Mouse (Mus musculus) c-Kit-positive CD71-positive TER-119-negative erythroid progenitor cells, embryonic 14.5 days (primary cell): Measurements from ENCODE around the gene Fastkd5.
"Not testable (repeated sequence)": the region's sequence is repeated elsewhere in the genome, so short reads cannot be mapped to it uniquely, and the experiment has no call there.

ENCODE experiments used
- DNase-seq: peaks from one replicate; pipeline ENCODE4 v3.0.0-alpha.2; 2013; ENCODE audit warnings: low read depth

Fastkd5 gene

DNA sequence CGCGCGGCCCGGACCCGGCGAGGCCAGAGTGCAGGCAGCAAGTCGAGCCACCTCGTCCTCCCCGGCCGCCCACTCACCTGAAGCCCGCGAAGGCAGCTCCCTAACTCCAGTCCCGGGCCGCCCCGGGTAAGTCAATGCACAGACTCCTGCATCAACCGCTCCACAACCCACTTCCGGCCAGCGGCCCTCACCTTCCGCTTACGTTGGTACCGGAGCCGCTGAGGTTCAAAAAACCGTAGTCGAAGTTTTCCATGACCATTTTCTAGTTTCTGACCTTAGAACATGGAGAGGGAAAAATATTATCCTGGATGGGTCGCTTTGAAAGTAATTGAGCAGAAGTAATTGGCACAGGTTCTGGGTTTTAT lies at the start of gene Fastkd5, which contains the start of gene Ubox5:
Gene Fastkd5, minus strand, starts transcription at position 189 of the 365 bp plus-strand sequence.
Gene Ubox5, minus strand, starts transcription at position 200 of the 365 bp plus-strand sequence.
- peak; percentile 86 for DNase-seq

DNA sequence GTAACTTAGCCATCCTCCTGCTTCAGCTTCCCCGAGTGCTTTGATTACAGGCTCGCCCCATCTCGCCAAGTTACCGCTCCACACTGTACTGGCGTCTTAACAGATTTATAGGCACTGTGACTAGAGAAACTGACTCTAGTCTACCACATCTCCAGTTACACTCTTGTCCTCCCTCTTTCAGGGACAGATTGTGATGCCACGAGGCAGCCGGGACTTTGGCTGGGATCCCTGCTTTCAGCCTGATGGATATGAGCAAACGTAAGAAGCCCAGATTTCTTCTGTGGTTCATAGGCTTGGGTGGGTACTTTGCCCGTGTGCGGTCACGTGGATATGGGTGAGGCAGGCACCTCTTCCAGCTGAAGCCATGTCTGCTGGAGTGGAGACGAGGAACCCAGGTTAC lies 49.3 kb upstream of the Fastkd5 start:
- DNase-seq, result no peak

DNA sequence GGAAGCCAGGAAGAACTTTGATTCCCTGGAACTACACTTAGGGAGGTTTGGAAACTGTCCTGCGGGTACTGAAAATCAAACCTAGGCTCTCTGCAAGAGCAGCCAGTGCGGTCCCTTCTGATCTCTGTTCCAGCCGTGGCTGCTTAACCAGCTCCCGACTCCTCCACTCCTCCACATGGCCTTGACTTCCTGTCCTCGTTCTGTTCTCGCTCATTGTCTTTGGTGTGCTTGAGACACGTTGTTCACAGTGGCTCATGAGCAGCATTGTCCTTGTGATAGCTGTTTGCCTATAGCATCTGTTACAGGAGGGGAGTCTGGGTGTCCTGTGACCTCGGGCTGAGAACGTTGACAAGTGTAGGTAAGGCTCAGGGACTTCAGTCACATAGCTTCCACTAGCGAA lies 47.4 kb upstream of the Fastkd5 start:
- DNase-seq, result no peak

DNA sequence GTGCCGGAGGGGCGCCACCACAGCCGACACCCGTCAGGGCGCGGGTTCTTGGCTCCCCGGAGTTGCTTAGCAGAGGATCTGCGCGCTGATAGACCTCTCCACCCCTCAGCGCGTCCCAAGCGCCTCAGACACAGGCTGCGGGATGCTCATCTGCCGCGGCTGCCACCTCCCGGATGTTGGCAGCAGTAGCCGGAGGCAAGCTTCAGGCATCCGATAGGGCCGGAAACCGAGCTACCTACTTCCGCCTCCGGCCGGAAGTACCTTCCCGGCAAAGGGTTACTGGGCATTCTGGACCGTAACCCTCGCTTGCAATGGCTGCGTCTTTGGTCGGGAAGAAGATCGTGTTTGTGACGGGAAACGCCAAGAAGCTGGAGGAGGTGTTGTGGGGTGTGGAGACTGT lies 37.7 kb upstream of the Fastkd5 start, which contains the start of gene Itpa:
Gene Itpa, plus strand, starts transcription at position 52 of the 400 bp plus-strand sequence.
- peak; percentile 80 for DNase-seq

DNA sequence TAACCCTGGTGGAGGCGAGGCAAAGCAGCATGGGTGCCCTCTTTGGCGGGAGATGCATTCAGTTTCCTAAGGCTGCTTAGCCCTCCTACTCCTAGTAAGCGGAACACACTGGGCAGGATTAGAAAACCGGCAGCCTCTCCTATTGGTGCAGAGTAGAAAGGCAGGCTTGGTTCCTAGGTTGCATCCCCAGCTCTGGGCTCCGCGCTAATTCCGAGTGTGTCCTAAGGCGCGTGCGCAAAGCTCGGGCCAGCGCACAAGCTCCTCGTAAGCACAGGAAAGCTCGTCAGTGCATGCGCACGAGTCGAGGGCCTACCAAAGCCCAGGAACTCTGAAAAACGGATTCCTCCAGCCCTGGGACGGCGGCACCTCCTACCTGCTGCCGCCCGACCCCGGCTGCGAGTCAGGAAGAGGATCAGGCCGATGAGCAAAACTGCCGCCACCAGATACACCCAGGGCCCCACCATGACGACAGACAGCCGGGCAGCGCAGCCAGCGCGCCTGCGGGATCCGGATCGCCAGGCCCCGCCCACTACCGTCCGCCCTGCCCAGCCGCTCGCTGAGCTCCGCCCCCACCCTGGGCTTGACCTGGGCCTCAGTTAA lies 34.4 kb upstream of the Fastkd5 start, which contains the start of gene Ddrgk1:
Gene Ddrgk1, minus strand, starts transcription at position 558 of the 600 bp plus-strand sequence.
- DNase-seq, result peak; percentile 91

DNA sequence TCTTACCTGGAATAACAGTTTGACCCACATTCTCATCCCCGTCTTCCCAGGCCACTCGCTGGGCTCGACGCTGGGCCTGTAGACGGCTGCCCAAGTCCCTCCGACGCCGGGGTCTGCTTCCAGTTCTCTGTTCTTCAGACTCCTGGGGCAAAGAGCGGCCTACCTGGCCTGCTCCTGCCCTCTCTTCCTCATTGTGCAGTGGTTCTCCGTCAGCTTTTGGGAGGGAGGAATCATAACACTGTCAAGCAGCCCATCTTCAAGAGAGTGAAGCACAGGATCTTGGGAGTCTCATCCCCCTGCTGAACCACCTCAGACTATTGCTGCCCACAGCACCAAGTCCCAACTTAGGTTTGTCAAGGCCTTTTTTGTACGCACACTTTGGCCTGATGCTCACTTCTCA lies 33.5 kb upstream of the Fastkd5 start:
- no peak for DNase-seq

DNA sequence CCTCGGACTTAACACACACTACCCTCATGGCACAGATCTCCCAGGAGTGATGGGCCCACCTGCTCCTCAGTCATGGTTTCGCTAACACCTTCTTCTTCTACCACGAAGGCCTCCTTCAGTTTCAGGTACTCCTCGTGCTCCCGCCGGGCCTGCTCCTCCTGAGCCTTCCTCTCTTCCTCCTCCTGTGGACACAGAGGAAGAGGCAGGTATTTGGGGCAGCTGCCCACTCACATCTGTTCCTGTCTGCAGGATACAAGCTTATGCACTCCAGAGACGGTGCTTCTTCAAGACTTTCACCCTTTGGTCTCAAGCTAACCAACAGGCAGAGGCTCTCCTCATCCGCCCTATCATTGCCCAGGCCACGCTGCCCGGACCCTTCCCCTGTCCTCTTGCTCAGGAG lies 28.7 kb upstream of the Fastkd5 start:
- DNase-seq, result no peak

DNA sequence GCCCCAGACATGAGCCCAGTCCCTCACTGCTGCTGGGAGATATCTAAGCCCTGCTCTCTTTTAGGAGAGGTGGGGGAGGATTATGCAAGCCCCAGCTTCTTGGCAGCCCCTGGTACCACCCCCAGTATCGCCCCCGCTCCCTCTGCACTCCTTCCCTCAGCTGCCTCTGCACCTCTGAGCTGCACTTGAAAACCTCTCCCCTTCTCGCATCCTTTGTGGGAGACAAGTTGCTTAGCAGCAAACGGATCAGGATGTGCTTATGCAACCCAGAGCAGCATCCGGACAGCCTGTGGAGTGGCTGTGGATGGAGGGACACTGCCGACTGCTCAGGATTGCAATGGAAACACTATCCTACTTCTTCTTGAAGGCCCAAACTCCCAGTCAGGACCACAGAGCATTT lies 27.7 kb upstream of the Fastkd5 start:
- DNase-seq, result no peak

DNA sequence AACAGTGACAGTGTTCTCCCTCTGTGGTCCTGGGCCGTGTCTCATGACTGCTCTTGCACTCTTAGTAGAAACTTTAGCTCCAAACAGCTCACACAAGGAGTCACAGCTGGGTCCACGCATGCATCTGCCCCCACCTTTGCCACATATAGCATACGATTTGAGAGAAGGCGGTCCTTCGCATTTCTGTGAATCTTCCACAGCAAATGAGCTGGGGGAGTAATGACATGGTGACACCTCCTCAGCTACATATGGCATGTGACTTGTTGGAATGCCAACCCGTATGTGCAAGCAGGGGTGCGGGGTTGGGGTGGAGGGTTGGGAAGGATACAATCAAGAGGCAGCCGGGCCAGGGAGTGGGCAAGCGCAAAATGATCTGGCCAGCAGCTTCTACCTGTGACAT lies 26.7 kb upstream of the Fastkd5 start:
- DNase-seq, result no peak

DNA sequence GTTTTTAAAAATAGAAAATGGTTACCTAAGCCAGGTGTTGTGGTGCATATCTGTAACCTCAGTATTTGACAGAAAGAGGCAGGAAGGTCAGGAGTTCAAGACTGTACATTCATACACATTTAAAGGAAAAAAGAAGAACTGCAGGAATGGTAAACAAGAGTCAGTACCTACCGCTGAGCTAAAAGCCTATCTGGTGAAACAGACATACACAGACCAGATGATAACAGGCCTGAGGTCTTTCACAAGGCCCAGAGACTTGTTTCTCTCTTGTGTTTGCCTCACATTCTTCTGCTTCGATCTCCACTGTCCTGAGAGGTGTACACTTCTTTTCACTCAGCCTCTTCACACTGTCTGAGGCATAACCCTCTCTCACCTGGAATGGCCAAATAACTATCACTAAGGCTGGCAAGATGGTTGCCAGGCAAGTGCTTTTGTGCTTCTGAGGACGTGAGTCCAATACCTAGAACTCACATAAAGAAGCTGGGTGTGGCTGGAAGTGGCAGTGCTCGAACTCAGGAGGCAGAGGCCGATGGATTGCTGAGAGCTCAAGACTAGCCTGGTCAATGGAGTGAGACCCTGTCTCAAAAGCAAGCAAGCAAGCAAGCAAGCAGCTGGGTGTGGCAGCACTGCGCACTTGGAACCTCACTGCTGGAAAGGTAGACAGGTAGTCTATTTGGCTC lies 26.0 kb upstream of the Fastkd5 start:
- peak; percentile 58 for DNase-seq

DNA sequence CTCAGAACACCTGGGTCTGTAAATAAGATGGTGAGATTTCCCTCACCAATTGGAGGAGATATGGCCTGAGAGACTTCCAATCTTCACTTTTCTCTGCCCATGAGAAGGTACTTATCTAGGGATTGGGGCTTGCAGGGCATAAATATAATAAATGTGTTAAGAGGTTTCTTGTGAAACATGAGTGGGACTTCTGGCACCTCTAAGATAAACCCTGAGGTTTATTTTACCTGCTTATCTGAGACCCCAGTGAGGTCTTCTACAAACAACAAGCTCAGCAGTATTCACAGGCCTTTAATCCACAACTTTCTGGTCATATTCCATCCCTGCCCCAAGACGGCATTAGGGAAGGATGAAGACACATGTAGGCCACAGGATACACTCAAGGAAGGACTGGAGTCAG lies 23.9 kb upstream of the Fastkd5 start:
- no peak for DNase-seq

DNA sequence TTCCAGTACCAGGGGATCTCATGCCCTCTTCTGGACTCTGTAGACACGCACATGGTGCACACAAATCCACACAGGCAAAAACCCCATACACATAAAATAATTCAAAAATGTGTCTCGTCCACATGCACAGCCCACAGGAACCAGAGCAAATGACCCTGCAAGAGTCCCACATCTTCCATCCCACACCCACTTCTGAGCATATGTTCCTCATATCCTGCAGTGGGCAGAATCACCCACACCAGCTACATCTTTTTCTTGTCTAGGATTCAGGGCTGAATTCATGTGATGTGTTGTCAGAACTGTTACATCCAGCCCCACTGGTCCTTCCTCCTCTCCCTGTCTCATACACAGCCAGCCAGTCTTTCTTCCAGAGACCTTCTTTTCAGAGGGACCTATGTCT lies 23.5 kb upstream of the Fastkd5 start:
- no peak for DNase-seq

DNA sequence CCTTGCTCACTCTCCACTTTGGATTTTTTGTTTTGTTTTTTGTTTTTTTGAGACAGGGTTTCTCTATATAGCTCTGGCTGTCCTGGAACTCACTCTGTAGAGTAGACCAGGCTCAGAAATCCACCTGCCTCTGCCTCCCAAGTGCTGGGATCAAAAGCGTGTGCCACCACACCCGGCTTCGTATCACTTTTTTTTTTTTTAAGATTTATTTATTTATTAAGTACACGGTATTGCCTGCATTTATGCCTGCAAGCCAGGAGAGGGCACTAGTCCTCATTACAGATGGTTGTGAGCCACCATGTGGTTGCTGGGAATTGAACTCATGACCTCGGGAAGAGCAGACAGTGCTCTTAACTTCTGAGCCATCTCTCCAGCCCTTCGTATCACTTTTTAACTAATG lies 19.2 kb upstream of the Fastkd5 start:
- DNase-seq, result not testable (repeated sequence)

DNA sequence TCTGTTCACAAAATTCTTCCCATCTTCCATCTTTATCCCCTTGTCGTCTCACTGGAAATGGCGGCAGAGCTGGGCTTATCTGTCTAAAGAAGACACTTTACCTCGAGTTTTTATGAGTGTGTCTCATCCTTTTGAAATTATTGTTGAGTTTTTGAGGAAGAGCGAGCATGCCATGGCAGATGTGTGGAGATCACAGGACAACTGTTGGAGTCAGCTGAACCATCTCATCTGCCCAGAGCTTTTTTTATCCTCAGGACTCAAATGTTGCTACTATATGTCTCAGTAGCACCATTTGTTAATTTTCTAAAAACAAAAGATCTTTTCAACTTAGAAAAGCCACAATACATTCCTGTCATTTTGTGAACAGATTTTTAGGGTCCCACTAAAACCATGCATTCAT lies 15.4 kb upstream of the Fastkd5 start:
- DNase-seq, result no peak

DNA sequence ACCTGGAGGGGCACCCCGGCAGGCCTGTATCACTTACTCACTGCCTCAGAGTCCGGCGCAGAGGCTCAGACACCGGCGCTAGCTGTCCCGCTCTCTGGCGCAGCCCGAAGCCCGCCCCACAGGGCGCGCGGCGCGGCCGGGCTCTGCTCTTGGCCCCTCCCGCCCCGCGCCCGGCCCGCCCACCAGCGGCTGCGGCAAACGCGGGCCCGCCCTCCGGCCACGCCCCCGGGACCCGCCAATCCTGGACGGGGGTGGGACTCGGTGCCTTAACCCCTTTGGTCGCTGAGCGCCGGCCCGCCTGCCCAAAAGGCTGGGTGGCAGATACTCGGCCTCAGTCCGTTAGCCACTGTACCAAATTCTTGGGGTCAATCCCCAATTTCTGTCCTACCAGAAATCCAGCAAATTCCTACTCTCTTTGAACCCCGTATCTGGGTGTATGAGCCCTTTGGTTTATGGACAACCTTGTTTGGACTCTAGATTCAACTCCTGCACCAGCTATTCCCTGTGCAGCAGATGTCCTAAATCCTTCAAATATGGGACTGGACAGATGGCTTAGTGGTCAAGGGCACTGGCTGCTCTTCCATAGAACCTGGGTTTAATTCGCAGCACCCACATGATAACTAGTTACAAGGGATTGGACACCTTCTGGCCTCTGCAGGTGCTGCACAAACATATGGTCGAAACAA lies 13.0 kb upstream of the Fastkd5 start, which contains the start of gene Lzts3:
Gene Lzts3, minus strand, starts transcription at position 120 of the 686 bp plus-strand sequence.
- peak; percentile 81 for DNase-seq

DNA sequence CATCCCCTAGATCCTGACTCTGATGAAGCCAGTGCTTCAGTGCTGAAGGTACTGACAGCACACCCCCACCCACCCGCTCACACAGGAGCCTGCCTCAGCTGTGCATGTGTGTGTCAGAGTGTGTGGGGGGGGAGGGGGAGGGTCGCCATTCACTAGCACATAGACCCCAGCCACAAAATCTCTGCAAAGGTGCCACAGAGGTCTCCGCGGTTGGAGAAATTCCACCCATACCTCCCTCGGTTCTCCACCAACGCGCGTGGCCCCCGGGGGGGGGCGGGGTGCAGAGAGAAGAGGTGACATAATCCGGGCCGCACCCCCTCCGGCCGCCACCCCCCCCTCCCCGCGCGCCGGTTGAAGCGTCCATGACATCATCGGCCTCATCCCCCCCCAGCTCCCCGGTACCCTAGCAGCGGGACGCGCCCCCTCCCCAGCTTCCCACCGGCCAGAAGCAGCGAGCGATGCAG lies 12.4 kb upstream of the Fastkd5 start:
- DNase-seq, result no peak

DNA sequence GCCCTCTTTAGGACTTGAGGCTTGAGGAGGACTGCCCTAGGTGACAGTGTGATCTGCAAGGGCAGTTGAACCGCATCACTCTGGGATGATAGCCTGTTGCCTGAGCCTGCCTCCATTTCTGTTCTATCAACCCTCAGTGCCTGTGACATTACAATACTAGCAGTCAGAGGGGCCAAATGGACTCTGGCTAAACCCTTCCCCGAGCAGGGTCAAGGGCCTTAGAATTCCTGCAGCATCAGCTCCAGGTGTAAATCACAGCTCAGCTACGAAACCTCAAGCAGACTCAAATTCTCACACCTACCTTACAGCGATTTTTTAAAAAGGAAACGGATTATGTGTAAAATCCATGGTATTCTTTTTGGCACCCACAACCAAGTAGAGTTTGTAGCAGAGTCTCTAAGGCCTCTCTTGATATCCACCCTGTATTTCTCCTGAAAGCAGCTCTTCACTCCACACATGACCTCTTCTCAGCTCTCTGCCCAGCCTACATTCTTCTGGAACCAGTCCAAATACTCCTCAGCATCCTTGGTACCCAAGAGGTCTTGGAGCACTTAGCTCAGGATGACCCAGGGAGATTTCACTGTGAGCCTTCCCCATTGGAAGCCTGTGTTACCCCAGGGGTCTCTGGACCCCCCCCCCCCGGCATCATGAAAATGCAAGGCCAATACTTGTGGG lies 11.7 kb upstream of the Fastkd5 start:
- no peak for DNase-seq

DNA sequence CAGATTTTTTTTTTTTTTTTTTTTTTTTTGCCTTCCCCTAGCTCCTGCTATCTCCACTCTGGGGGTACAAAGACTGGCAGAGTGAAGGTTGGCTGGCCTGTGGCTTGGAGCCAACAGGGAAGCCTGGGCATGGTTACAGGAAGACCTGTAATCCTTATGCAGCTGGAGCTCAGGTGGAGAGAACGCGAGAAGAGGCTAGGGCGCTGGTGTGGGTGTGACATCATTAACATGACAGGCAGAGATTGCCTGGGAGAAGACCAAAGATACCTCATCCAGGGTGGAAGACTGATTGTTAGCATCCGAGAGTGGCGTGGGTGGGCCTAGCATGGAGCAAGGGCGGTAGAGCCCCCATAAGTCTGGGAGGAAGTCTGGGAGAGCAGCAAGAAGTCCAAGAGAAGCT lies 9.4 kb upstream of the Fastkd5 start:
- no peak for DNase-seq

DNA sequence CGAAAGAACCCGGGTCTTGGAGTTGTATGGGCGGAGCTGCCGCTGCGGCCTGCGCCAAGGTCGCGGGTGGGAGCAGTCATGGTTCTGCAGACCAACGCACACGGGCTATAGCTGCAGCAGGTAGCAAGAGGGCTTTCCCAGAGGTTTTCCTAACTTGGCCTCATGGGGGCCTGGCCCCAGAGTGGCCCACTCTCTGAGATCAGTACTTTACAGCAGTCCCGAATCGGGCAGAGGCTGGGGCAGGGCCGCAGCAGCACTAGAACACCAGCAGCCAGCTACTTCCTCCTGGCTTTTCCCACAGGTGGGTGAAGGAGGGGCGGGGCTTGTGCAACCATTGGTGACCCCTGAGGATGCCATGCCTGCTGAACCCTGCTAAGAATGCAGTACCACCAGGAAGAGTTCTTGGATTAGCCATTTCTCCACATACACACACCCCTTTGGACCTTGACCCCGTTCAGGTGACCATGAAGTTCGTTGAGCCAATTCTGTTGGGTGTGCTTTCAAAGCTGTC lies 8.3 kb upstream of the Fastkd5 start:
- no peak for DNase-seq

DNA sequence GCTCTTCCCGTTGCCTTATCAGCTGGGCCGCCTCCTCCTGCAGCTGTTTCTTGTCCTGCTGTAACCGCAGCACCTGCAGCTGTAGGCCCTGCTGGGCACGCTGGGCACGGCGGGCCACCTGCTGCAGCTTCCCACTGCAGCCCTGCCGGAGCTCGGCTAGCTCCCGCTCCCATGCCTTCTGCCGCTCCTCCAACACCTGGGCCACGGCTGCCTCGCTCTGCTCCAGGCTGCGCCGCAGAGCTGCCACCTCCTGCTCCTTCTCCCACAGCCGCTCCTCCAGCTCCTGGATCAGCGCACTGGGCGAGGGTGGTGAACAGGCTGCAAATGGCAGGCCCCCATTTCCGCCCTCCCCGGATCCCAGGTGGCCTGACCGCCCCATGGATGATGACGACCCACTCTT lies 6.0 kb upstream of the Fastkd5 start:
- DNase-seq, result peak; percentile 32

DNA sequence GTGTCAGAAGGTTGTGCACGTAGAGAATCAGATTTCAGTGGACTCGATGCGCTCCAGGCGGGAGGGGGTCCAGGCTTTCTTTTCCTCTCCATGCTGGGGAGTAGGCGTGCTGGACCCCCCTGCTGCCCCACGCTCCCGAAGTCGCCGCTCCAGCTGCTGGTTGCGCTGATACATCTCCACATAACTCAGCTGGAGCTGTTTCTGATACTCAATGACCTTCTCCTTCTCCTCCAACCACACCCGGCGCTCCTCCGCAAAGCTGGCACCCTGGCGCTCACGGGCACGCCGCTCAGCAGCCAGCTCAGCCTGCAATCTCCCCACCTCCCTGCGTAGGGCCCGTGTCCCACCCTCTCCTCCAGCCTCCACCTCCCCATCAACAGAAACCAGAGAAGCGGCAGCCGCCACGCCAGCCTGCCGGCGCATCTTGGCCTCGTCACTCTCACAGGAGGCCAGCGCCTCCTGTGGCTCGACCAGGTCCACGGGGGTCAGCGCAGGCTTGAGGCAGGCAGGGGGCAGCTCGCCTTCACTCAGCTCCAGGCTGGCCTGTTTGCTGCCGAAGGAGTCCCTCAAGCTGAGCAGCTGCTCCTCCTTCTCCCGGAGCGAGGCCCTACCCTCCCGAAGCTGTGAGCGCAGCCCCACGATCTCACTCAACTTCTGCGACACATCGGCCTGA lies 5.0 kb upstream of the Fastkd5 start:
- DNase-seq, result no peak
